ENCODE assay signal across 14 mouse cellular contexts in genomic region chr12:71838230-71838629, GRCm38 (mm10). TPM values are rescaled to one million over a fixed set of nuclear protein-coding genes. Genes with fewer than 3 reads are reported as not detected.
DNase-seq lines count a peak whose midpoint lies in the region; ATAC-seq and TF ChIP-seq lines count a peak whose summit lies in the region.
"Had no signal": no experiment of that assay in that cellular context is flagged by ENCODE, and none has a peak within 500 bp of the region (broad histone marks: within the 10 kb centered on the region; RNA-seq: fewer than 3 reads in every experiment).

No protein-coding gene starts in this region.

- H3K27me3 ChIP-seq in embryonic facial prominence, embryonic 11.5 days (ENCODE audit: control insufficient read depth, insufficient read depth, low read length): no peaks in the 10 kb centered on the region
- H3K27me3 ChIP-seq in embryonic facial prominence, embryonic 10.5 days (replicated peaks; ENCODE audit: low read depth, poor library complexity, severe bottlenecking): no peaks in the 10 kb centered on the region
- no peaks in the 10 kb centered on the region for H3K27me3 ChIP-seq in hindbrain, embryonic 12.5 days
- H3K27me3 ChIP-seq in hindbrain, embryonic 13.5 days: no peaks in the 10 kb centered on the region
- no peaks in the 10 kb centered on the region for H3K27me3 ChIP-seq in lung, postnatal 0 days (replicated peaks; ENCODE audit: insufficient read depth, low read length)
- no peaks in the 10 kb centered on the region for H3K27me3 ChIP-seq in stomach, postnatal 0 days (ENCODE audit: control insufficient read depth, insufficient read depth, low read length)
- H3K27me3 ChIP-seq: CH12.LX; forebrain, embryonic 13.5 days had no signal

- H3K36me3 ChIP-seq in embryonic facial prominence, embryonic 11.5 days (replicated peaks; ENCODE audit: control insufficient read depth, insufficient read depth, low read depth, low read length): no peaks in the 10 kb centered on the region
- H3K36me3 ChIP-seq in embryonic facial prominence, embryonic 10.5 days (replicated peaks): no peaks in the 10 kb centered on the region
- no peaks in the 10 kb centered on the region for H3K36me3 ChIP-seq in hindbrain, embryonic 12.5 days
- H3K36me3 ChIP-seq in hindbrain, embryonic 13.5 days: no peaks in the 10 kb centered on the region
- no peaks in the 10 kb centered on the region for H3K36me3 ChIP-seq in lung, postnatal 0 days (ENCODE audit: insufficient read depth, low read length)
- H3K36me3 ChIP-seq in stomach, postnatal 0 days (ENCODE audit: control insufficient read depth, insufficient read depth, low read length): no peaks in the 10 kb centered on the region

- no peak overlapping the region for H3K4me3 ChIP-seq in embryonic facial prominence, embryonic 11.5 days (ENCODE audit: low read depth, low read length)
- no peak overlapping the region for H3K4me3 ChIP-seq in embryonic facial prominence, embryonic 10.5 days
- no peak overlapping the region for H3K4me3 ChIP-seq in hindbrain, embryonic 12.5 days
- H3K4me3 ChIP-seq in hindbrain, embryonic 13.5 days: no peak overlapping the region
- H3K4me3 ChIP-seq in lung, postnatal 0 days (ENCODE audit: low read depth, low read length): no peak overlapping the region
- no peak overlapping the region for H3K4me3 ChIP-seq in stomach, postnatal 0 days (ENCODE audit: low read depth, low read length)
- H3K4me3 ChIP-seq: forebrain, embryonic 13.5 days had no signal

- no peak overlapping the region for H3K4me2 ChIP-seq in embryonic facial prominence, embryonic 11.5 days (ENCODE audit: low read depth, low read length)
- no peak overlapping the region for H3K4me2 ChIP-seq in hindbrain, embryonic 12.5 days (replicated peaks)
- no peak overlapping the region for H3K4me2 ChIP-seq in hindbrain, embryonic 13.5 days
- no peak overlapping the region for H3K4me2 ChIP-seq in lung, postnatal 0 days (replicated peaks; ENCODE audit: low read depth, low read length)
- no peak overlapping the region for H3K4me2 ChIP-seq in stomach, postnatal 0 days (replicated peaks; ENCODE audit: low read depth)
- H3K4me2 ChIP-seq: forebrain, embryonic 13.5 days; midbrain, embryonic 11.5 days had no signal

- no peak overlapping the region for H3K9ac ChIP-seq in embryonic facial prominence, embryonic 11.5 days (replicated peaks; ENCODE audit: low read length)
- H3K9ac ChIP-seq in hindbrain, embryonic 12.5 days: no peak overlapping the region
- H3K9ac ChIP-seq in hindbrain, embryonic 13.5 days: no peak overlapping the region
- no peak overlapping the region for H3K9ac ChIP-seq in lung, postnatal 0 days (replicated peaks; ENCODE audit: low read depth)
- no peak overlapping the region for H3K9ac ChIP-seq in stomach, postnatal 0 days (ENCODE audit: low read length)
- H3K9ac ChIP-seq: forebrain, embryonic 13.5 days had no signal

- 72% methylated on average over 2 of the region's 2 CpGs for WGBS in embryonic facial prominence, embryonic 11.5 days
- 86% methylated on average over 2 of the region's 2 CpGs for WGBS in embryonic facial prominence, embryonic 10.5 days
- 79% methylated on average over 2 of the region's 2 CpGs for WGBS in hindbrain, embryonic 12.5 days
- WGBS in hindbrain, embryonic 13.5 days: 77% methylated on average over 2 of the region's 2 CpGs
- WGBS in lung, postnatal 0 days: 53% methylated on average over 2 of the region's 2 CpGs
- WGBS in stomach, postnatal 0 days: 83% methylated on average over 2 of the region's 2 CpGs

- TF ChIP-seq EP300 in lung, postnatal 0 days (IDR thresholded peaks at IDR 0.05): peak; percentile 32; the same call in 1 of the 2 replicates
- no peak for TF ChIP-seq EP300 in stomach, postnatal 0 days (optimal IDR thresholded peaks at IDR 0.05)

- no peaks in the 10 kb centered on the region for H3K4me1 ChIP-seq in embryonic facial prominence, embryonic 11.5 days (ENCODE audit: control insufficient read depth, insufficient read depth, low read length)
- peaks cover 55% of the 10 kb centered on the region for H3K4me1 ChIP-seq in embryonic facial prominence, embryonic 10.5 days
- H3K4me1 ChIP-seq in hindbrain, embryonic 12.5 days: peaks cover 60% of the 10 kb centered on the region
- H3K4me1 ChIP-seq in hindbrain, embryonic 13.5 days (replicated peaks): peaks cover 90% of the 10 kb centered on the region
- peaks cover 71% of the 10 kb centered on the region for H3K4me1 ChIP-seq in lung, postnatal 0 days (ENCODE audit: insufficient read depth, low read depth, low read length)
- peaks cover 6% of the 10 kb centered on the region; the same call in 1 of the 2 replicates for H3K4me1 ChIP-seq in stomach, postnatal 0 days (replicated peaks; ENCODE audit: control insufficient read depth, insufficient read depth)

- no peaks in the 10 kb centered on the region for H3K9me3 ChIP-seq in embryonic facial prominence, embryonic 11.5 days (replicated peaks; ENCODE audit: control insufficient read depth, low read length)
- no peaks in the 10 kb centered on the region for H3K9me3 ChIP-seq in embryonic facial prominence, embryonic 10.5 days
- no peaks in the 10 kb centered on the region for H3K9me3 ChIP-seq in hindbrain, embryonic 12.5 days (replicated peaks)
- H3K9me3 ChIP-seq in hindbrain, embryonic 13.5 days: no peaks in the 10 kb centered on the region
- H3K9me3 ChIP-seq in lung, postnatal 0 days (ENCODE audit: low read length): no peaks in the 10 kb centered on the region
- H3K9me3 ChIP-seq in stomach, postnatal 0 days (ENCODE audit: control insufficient read depth, low read length): no peaks in the 10 kb centered on the region
- H3K9me3 ChIP-seq: forebrain, embryonic 13.5 days had no signal

- no peak overlapping the region for H3K27ac ChIP-seq in embryonic facial prominence, embryonic 11.5 days (replicated peaks; ENCODE audit: low read depth, low read length)
- no peak overlapping the region for H3K27ac ChIP-seq in embryonic facial prominence, embryonic 10.5 days (replicated peaks)
- peak overlapping the region; percentile 23; the same call in 1 of the 2 replicates for H3K27ac ChIP-seq in hindbrain, embryonic 12.5 days
- H3K27ac ChIP-seq in hindbrain, embryonic 13.5 days: no peak overlapping the region
- H3K27ac ChIP-seq in lung, postnatal 0 days (ENCODE audit: low read length): peak overlapping the region; percentile 20; the same call in 1 of the 2 replicates
- no peak overlapping the region for H3K27ac ChIP-seq in stomach, postnatal 0 days (replicated peaks)

- DNase-seq in embryonic facial prominence, embryonic 11.5 days (ENCODE audit: low spot score): no peak
- no peak for DNase-seq in embryonic facial prominence, embryonic 10.5 days (ENCODE audit: low spot score)
- no peak for DNase-seq in lung, postnatal 0 days (ENCODE audit: low spot score)
- DNase-seq in lung, postnatal 4 days: no peak
- peak; percentile 63 for DNase-seq in yolk sac, embryonic 10.5 days (ENCODE audit: low spot score)
- DNase-seq in stomach, postnatal 0 days (ENCODE audit: low spot score): no peak
- DNase-seq: adrenal gland, postnatal 14 days; cerebellum, adult 2 months; retina, postnatal 1 day had no signal

- TF ChIP-seq CTCF in lung, postnatal 0 days (IDR thresholded peaks at IDR 0.05): no peak
- no peak for TF ChIP-seq CTCF in stomach, postnatal 0 days (IDR thresholded peaks at IDR 0.05; ENCODE audit: low read depth)

- 0 out of 2 replicates have a peak, but pooled peaks have one; percentile 42 for ATAC-seq in embryonic facial prominence, embryonic 11.5 days (replicated peaks; ENCODE audit: insufficient number of reproducible peaks, low FRiP score, low TSS enrichment, low read depth)
- no peak for ATAC-seq in hindbrain, embryonic 12.5 days (ENCODE audit: low FRiP score)
- no peak for ATAC-seq in hindbrain, embryonic 13.5 days (ENCODE audit: low FRiP score)
- peak; percentile 11; the same call in 1 of the 2 replicates for ATAC-seq in lung, postnatal 0 days
- no peak for ATAC-seq in stomach, postnatal 0 days (ENCODE audit: low FRiP score, low TSS enrichment)
- ATAC-seq: forebrain, embryonic 13.5 days had no signal

RNA-seq across cellular contexts. Expression of gene Daam1, which starts 7.4 kb away (rescaled TPM):
- polyA plus RNA-seq in embryonic facial prominence, embryonic 11.5 days (2014; fragmentation: Nextera tagmentation; extraction: Ambion mirVana): 16.3 and 16.4 TPM in 2 replicates
- polyA plus RNA-seq in embryonic facial prominence, embryonic 10.5 days (2016; fragmentation: Nextera tagmentation; extraction: Ambion mirVana): 7.3 and 7.4 TPM in 2 replicates
- polyA plus RNA-seq in hindbrain, embryonic 12.5 days (2016; fragmentation: Nextera tagmentation; extraction: Ambion mirVana): 17.4 and 19.3 TPM in 2 replicates
- 25.0 and 27.4 TPM in 2 replicates for polyA plus RNA-seq in hindbrain, embryonic 13.5 days (2015; fragmentation: Nextera tagmentation; extraction: Ambion mirVana)
- polyA plus RNA-seq in lung, postnatal 0 days (2015; fragmentation: Nextera tagmentation; extraction: Ambion mirVana): 11.0 and 12.1 TPM in 2 replicates
- 6.9 and 7.2 TPM in 2 replicates for polyA plus RNA-seq in stomach, postnatal 0 days (2015; fragmentation: Nextera tagmentation; extraction: Ambion mirVana)

Comparison
In these comparisons a context has a peak if more than half of its experiments do, and no peak if none do; other contexts are left out.
1. H3K27ac ChIP-seq: peak in hindbrain, embryonic 12.5 days (single experiment) and lung, postnatal 0 days (single experiment); none in embryonic facial prominence, embryonic 11.5 days (single experiment), embryonic facial prominence, embryonic 10.5 days (single experiment), hindbrain, embryonic 13.5 days (single experiment) and stomach, postnatal 0 days (single experiment).
2. ATAC-seq: peak in embryonic facial prominence, embryonic 11.5 days (single experiment) and lung, postnatal 0 days (single experiment); none in hindbrain, embryonic 12.5 days (single experiment), hindbrain, embryonic 13.5 days (single experiment) and stomach, postnatal 0 days (single experiment).